Mouse (Mus musculus) Patski (cell line): Measurements from ENCODE around the gene Gm42906. TPM values are rescaled to one million over a fixed set of nuclear protein-coding genes. Genes with fewer than 3 reads are reported as not detected.

Experiments used
- ATAC-seq: fragments of 100-300 bp; one replicate; pipeline ENCODE4 v1.8.0; 2021
- CTCF ChIA-PET: fragments of 350-600 bp; sonication (Branson Sonifier 250); formaldehyde crosslinking; loops from one replicate; lab custom pipeline; 2022; ENCODE audit warnings: inconsistent platforms; lab: Charles Lee
- POLR2A ChIA-PET: fragments of 350-600 bp; sonication (Branson Sonifier 250); formaldehyde crosslinking; loops from one replicate; lab custom pipeline; 2022; ENCODE audit warnings: antibody characterized with exemption, inconsistent platforms; lab: Charles Lee
- DNase-seq: peaks from one replicate; pipeline ENCODE4 v3.0.0-alpha.2; 2011; ENCODE audit warnings: low read depth, low spot score
- H3K27me3 ChIP-seq: fragments of 371-371 bp; one replicate; pipeline ENCODE4 v1.5.1; 2021
- CTCF ChIP-seq: fragments of 100-300 bp; IDR thresholded peaks from one replicate; pipeline ENCODE4 v1.5.1; 2021
- in situ Hi-C: fragments of 300-500 bp; cut with MboI; formaldehyde crosslinking; loops from 3 replicates; pipeline ENCODE4 v1.11.1; 2018; ENCODE audit warnings: low pct_unique_long_range_greater_than_20kb, mixed read lengths
- polyA plus RNA-seq: library from polyadenylated mRNA; unstranded; gene quantifications from one replicate; pipeline ENCODE4 v1.2.3, GENCODE M21; 2021

Gene Gm42906
- polyA plus RNA-seq, 1 experiment from 2014 or later, result not detected

DNA sequence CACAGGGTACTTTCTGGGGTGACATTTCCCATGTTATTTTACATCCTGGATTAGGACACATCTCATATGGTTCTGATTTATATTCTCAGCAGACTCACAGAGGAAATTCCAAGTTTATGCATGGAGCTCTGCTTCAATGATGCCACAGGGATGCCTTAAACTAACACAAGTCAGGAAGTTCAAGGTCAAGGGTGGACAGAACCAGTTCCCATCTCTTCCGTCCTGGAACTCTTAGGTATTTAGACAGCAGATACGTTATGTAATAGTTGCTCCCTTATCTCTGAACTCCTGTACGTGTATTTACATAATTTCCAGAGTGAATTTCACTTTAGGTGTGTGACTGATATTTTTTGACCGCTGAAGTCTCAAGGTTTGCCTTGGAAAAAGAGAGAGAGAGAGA lies 324.7 kb downstream of the Gm42906 start:
- no peak for TF ChIP-seq CTCF
- in situ Hi-C loops, result loop anchor here (10.0 kb wide), 1 partner anchor 262 kb away; no protein-coding TSS in a partner anchor
- ATAC-seq (no peak), DNase-seq (no peak)
- ChIA-PET CTCF (interaction anchor here (1.0 to 2.2 kb wide), 4 partner anchors 8 to 51 kb away, joined by 3 to 6 read pairs (median 4); no protein-coding TSS in a partner anchor), POLR2A (no interaction called here)
- no peaks in the 10 kb centered on the region for H3K27me3 ChIP-seq

- DNase-seq, result no peak
- TF ChIP-seq CTCF, result peak; percentile 56
- in situ Hi-C loops, result loop anchor here (10.0 kb wide), 1 partner anchor 263 kb away; no protein-coding TSS in a partner anchor
- CTCF ChIA-PET, result interaction anchor here (1.1 to 2.2 kb wide), 3 partner anchors 9 to 33 kb away, joined by 4 to 6 read pairs (median 5); no protein-coding TSS in a partner anchor
- ATAC-seq, result no peak
- H3K27me3 ChIP-seq, result no peaks in the 10 kb centered on the region
- POLR2A ChIA-PET, result no interaction called here
These were observed 325.7 kb downstream of the Gm42906 start for GRCm38 (mm10) chr5:151102262-151102661.

DNA sequence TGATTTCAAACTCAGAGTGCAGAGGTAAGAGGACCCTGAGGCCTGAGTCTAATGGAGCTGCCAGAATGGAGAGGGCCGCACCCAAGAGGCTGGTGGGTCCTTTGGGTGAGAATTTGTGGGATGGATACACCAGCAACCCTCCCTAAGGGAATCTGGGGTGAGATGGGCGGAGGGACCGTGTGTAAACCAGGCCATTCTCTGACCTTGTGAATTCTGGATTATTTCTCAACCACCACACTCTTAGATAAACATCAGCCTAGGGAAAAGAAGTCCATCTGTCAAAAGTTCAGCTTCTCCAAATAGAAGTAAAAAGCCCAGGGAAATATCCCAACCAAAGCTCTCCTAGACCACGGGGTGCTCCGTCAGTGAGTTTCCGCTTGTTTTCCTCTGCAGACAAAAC lies 332.0 kb downstream of the Gm42906 start:
- ChIA-PET POLR2A (no interaction called here), CTCF (interaction anchor here (0.9 to 1.2 kb wide), 2 partner anchors 15 to 302 kb away, joined by 3 read pairs; no protein-coding TSS in a partner anchor)
- H3K27me3 ChIP-seq, result no peaks in the 10 kb centered on the region
- in situ Hi-C loops, result no loop called here
- DNase-seq (no peak), ATAC-seq (no peak)
- TF ChIP-seq CTCF, result no peak

- in situ Hi-C loops, result no loop called here
- CTCF ChIA-PET, result interaction anchor here (0.7 to 1.9 kb wide), 4 partner anchors 10 to 38 kb away, joined by 3 to 6 read pairs (median 4); no protein-coding TSS in a partner anchor
- no peaks in the 10 kb centered on the region for H3K27me3 ChIP-seq
These were observed 334.9 kb downstream of the Gm42906 start for GRCm38 (mm10) chr5:151092886-151093665.

DNA sequence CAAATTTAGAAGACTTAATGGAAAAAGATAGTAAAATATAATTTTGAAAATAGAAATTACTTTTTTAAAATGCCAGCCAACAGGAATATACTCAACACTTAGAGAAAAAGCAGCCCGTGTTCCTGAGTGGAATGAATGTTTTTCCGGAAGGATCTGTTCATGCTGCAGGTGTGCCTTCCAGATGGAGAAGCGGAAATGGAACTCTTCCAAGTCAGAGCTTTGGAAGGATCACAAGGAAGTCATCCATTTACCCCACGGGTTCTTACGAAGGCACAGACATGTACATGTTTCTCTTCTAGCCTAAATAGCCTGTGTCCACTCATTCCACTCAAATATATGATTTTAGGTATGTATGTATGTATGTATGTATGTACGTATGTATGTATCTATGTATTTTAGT lies 337.0 kb downstream of the Gm42906 start:
- POLR2A ChIA-PET, result interaction anchor here (0.7 kb wide), 1 partner anchor 112 kb away, joined by 7 read pairs; no protein-coding TSS in a partner anchor
- TF ChIP-seq CTCF, result no peak
- CTCF ChIA-PET, result no interaction called here
- ATAC-seq (no peak), DNase-seq (no peak)
- no peaks in the 10 kb centered on the region for H3K27me3 ChIP-seq
- in situ Hi-C loops, result no loop called here

More at GRCm38 (mm10) chr5:151092886-151093665, 334.9 kb downstream of the Gm42906 start:
- DNase-seq (no peak), ATAC-seq (peak; percentile 85)
- POLR2A ChIA-PET, result interaction anchor here (0.8 kb wide), 1 partner anchor 24 kb away, joined by 4 read pairs; no protein-coding TSS in a partner anchor
- TF ChIP-seq CTCF, result no peak

DNA sequence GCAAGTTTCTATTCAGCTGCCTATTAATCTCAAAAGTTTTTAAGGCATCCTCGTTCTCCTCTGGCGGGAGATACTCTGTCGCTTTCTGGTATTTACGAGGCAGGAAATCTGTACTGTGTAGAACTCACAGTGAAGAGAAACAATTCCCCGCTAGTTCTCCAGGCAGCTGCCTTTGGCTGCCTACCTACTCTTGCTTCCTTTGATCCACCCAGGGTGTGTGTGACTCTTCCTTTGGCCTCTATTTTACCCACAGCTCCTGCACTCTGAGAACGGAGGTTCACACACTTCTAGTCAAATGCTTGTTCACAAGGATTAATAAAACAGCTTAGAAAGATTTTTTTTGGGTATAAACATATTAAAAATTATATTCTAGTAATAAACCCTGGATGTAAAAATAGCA lies 338.8 kb downstream of the Gm42906 start:
- POLR2A ChIA-PET, result interaction anchor here (0.8 kb wide), 1 partner anchor 21 kb away, joined by 3 read pairs; no protein-coding TSS in a partner anchor
- no peaks in the 10 kb centered on the region for H3K27me3 ChIP-seq
- CTCF ChIA-PET, result interaction anchor here (1.2 kb wide), 1 partner anchor 24 kb away, joined by 3 read pairs; no protein-coding TSS in a partner anchor

GRCm38 (mm10) chr5:151086425-151087202 lies 341.3 kb downstream of the Gm42906 start:
- TF ChIP-seq CTCF, result no peak
- ChIA-PET CTCF (no interaction called here), POLR2A (interaction anchor here (0.7 to 1.0 kb wide), 2 partner anchors 25 to 28 kb away, joined by 3 to 4 read pairs; no protein-coding TSS in a partner anchor)
- in situ Hi-C loops, result no loop called here
- ATAC-seq (peak; percentile 39), DNase-seq (no peak)
- no peaks in the 10 kb centered on the region for H3K27me3 ChIP-seq

More for the DNA sequence above, 338.8 kb downstream of the Gm42906 start:
- DNase-seq (no peak), ATAC-seq (no peak)
- in situ Hi-C loops, result no loop called here
- TF ChIP-seq CTCF, result no peak

GRCm38 (mm10) chr5:151085749-151086148 lies 342.2 kb downstream of the Gm42906 start:
- ATAC-seq (no peak), DNase-seq (no peak)
- CTCF ChIA-PET, result interaction anchor here (0.8 kb wide), 1 partner anchor 10 kb away, joined by 4 read pairs; no protein-coding TSS in a partner anchor
- H3K27me3 ChIP-seq, result no peaks in the 10 kb centered on the region
- TF ChIP-seq CTCF, result no peak
- in situ Hi-C loops, result no loop called here
- POLR2A ChIA-PET, result interaction anchor here (0.7 kb wide), 1 partner anchor 26 kb away, joined by 4 read pairs; no protein-coding TSS in a partner anchor

GRCm38 (mm10) chr5:151080276-151080675 lies 347.7 kb downstream of the Gm42906 start:
- POLR2A ChIA-PET, result interaction anchor here (0.6 kb wide), 1 partner anchor 580 kb away, joined by 16 read pairs; no protein-coding TSS in a partner anchor
- no peak for DNase-seq
- TF ChIP-seq CTCF, result no peak
- in situ Hi-C loops, result no loop called here
- no peaks in the 10 kb centered on the region for H3K27me3 ChIP-seq
- ATAC-seq, result no peak
- CTCF ChIA-PET, result no interaction called here

- POLR2A ChIA-PET, result interaction anchor here (0.5 kb wide), 1 partner anchor 8 kb away, joined by 4 read pairs; no protein-coding TSS in a partner anchor
- no peak for DNase-seq
- H3K27me3 ChIP-seq, result no peaks in the 10 kb centered on the region
- in situ Hi-C loops, result no loop called here
- CTCF ChIA-PET, result no interaction called here
- no peak for ATAC-seq
- no peak for TF ChIP-seq CTCF
These were observed 350.0 kb downstream of the Gm42906 start for GRCm38 (mm10) chr5:151077953-151078352.
